Mouse (Mus musculus): ENCODE measurements around the gene 1700003E16Rik. TPM values are rescaled to one million over a fixed set of nuclear protein-coding genes. Genes with fewer than 3 reads are reported as not detected.
A peak's percentile ranks its signal among the peaks of the same experiment; 100 is the strongest.

1700003E16Rik gene
- polyA plus RNA-seq (2012; ENCODE audit: insufficient read depth, insufficient read length, missing spikeins) = not detected in 2 replicates

DNA sequence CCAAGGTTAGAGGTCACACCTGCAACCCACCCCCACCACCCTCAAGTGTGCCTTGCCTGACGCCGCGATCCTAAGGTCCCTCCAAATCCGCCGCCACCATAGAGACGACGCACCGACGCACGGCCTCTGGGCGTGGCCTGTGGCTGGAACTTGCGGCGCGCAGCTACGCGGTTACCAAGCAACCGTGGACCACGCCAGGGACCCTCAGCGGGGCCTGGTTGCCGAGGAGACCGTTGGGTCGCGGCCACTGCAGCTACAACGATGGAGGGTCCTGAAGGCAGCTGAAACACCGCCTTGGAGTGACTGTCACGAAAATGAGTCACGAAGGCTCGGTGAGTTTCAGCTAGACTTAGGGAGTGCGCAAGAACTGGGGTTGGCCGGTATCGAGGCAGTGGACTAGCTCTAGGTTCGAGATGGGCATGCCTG is at the start of gene 1700003E16Rik, which contains the start of gene Wdr54:
TSS of gene 1700003E16Rik (plus strand) at position 146 of the 426 bp plus-strand sequence.
TSS of gene Wdr54 (minus strand) at position 139 of the 426 bp plus-strand sequence.
- TF ChIP-seq POLR2A (IDR thresholded peaks at IDR 0.05; ENCODE audit: borderline replicate concordance, low read depth, low read length) = no peak
- Histone ChIP-seq H3K27ac (ENCODE audit: insufficient read depth, low read depth, low read length) (no peak within 1 kb of the TSS), H3K4me1 (ENCODE audit: control insufficient read depth, insufficient read depth, low read length) (no peaks in the 10 kb centered on the region), H3K4me3 (ENCODE audit: insufficient read depth, low read length) (peak within 1 kb of the TSS; percentile 74)

DNA sequence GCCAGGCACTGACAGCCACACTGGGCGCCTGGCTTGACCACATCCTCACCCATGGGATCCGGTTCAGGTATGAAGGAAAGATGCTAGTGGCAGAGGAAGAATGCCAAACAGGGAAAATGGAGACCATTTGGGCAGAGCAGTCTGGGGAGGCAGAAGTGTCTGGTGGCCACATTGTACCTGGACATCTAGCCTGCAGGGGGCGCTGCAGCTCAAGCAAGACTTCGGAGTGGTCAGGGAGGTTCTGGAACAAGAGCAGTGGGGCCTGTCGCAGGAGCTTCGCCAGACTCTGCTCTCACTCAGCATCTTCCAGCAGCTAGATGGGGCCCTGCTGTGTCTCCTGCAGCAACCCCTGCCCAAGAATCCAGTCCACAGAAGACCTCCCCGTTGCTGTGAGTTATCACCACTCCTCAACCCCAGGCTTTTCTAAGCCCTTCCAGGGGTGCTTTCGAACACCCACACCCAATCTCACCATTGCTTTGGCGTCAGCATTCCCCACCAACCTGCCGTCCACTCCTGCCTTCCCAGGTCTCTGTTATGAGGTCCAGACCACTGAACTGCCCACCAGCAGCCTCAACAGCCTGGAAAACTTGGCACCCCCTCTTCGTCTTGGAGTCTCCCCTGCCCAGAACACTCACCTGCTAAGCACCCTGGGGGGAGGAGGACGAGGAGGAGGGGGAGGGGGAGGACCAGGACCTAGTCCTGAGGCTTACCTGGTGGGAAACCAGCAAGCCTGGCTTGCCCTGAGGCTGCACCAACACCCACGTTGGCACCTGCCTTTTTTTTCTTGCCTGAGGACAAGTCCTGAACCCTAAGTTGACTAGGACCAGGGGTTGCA is 48.4 kb upstream of the 1700003E16Rik start:
- H3K4me1 ChIP-seq (ENCODE audit: control insufficient read depth, insufficient read depth, low read length) = peaks cover 10% of the 10 kb centered on the region
- H3K4me3 ChIP-seq (ENCODE audit: insufficient read depth, low read length) = peak overlapping the region; percentile 89
- TF ChIP-seq CTCF (IDR thresholded peaks at IDR 0.05; ENCODE audit: low read depth, low read length) = peak; percentile 54; the same call in 1 of the 2 replicates
- no peak for TF ChIP-seq POLR2A (IDR thresholded peaks at IDR 0.05; ENCODE audit: borderline replicate concordance, low read depth, low read length)
- no peak overlapping the region for H3K27ac ChIP-seq (ENCODE audit: insufficient read depth, low read depth, low read length)

DNA sequence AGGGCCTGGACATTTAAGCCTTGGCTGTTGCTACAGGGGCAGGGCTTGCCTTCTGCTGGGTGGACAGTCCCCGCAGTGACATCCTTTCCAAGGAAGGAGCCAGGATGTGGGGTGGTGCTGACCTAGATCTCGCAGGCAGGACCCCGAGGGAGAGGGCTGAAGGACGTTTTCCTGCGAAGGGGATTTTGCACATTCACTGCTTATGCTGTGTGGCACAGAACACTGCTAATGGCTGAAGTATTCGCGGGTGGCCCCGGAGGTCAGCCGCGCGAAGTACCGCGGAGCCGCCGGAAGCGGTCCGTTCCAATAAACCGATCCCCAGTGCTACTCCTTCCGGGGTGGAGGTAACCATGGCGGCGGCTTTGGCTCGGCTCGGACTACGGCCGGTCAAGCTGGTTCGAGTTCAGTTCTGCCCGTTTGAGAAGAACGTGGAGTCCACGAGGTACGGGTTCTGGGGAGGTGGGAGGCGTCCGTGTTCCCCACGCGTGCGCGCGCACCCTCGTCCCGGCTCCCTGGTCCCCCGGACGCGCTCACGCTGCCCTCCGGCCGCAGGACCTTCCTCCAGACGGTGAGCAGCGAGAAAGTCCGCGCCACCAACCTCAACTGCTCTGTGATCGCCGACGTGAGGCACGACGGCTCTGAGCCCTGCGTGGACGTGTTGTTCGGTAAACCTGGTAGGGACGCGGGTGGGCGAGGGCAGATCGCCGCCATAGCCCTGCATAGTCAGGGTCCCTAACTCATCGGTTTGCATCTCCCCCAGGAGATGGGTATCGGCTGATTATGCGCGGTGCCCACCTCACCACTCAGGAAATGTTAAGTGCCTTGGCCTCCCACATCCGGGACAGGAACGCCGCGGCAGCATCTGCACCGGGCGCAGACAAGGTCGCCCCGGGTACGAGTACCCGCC is 47.2 kb upstream of the 1700003E16Rik start, which contains the start of gene Mrpl53:
TSS of gene Mrpl53 (plus strand) at position 279 of the 907 bp plus-strand sequence.
- peak within 1 kb of the TSS; percentile 89 for H3K4me3 ChIP-seq (ENCODE audit: insufficient read depth, low read length)
- peaks cover 7% of the 10 kb centered on the region for H3K4me1 ChIP-seq (ENCODE audit: control insufficient read depth, insufficient read depth, low read length)
- H3K27ac ChIP-seq (ENCODE audit: insufficient read depth, low read depth, low read length) = peak within 1 kb of the TSS; percentile 70
- TF ChIP-seq POLR2A (IDR thresholded peaks at IDR 0.05; ENCODE audit: borderline replicate concordance, low read depth, low read length) (no peak), CTCF (IDR thresholded peaks at IDR 0.05; ENCODE audit: low read depth, low read length) (no peak)

DNA sequence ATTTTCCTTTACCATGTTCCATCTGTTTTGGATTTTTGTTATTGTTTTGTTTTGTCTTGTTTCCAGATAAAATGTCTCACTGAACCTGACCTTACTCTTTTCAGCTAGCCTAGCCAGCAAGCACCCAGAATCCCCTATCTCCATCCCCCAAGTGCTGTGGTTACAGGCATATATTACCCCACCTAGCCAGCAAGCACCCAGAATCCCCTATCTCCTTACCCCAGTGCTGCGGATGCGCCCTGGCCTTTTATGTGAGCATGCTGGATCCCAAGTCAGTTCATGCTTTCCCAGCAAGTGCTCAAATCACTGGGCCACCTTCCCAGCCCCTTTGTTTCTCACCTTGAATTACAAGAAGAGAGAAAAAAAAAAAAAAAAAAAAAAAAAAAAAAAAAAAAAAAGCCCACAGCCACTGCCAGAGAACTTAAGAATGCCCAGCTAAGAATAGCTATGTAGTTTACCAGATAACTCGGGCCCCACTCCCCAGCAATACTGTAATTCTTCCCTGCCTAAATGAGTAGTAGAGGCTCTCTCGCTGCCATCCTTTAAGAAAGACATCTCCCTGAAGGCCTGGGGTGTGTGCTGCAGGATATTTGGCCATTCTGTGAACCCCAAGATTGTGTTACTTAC is 44.6 kb upstream of the 1700003E16Rik start:
- Histone ChIP-seq H3K4me3 (ENCODE audit: insufficient read depth, low read length) (no peak overlapping the region), H3K27ac (ENCODE audit: insufficient read depth, low read depth, low read length) (no peak overlapping the region), H3K4me1 (ENCODE audit: control insufficient read depth, insufficient read depth, low read length) (peaks cover 14% of the 10 kb centered on the region)
- TF ChIP-seq CTCF (IDR thresholded peaks at IDR 0.05; ENCODE audit: low read depth, low read length) (no peak), POLR2A (IDR thresholded peaks at IDR 0.05; ENCODE audit: borderline replicate concordance, low read depth, low read length) (no peak)

DNA sequence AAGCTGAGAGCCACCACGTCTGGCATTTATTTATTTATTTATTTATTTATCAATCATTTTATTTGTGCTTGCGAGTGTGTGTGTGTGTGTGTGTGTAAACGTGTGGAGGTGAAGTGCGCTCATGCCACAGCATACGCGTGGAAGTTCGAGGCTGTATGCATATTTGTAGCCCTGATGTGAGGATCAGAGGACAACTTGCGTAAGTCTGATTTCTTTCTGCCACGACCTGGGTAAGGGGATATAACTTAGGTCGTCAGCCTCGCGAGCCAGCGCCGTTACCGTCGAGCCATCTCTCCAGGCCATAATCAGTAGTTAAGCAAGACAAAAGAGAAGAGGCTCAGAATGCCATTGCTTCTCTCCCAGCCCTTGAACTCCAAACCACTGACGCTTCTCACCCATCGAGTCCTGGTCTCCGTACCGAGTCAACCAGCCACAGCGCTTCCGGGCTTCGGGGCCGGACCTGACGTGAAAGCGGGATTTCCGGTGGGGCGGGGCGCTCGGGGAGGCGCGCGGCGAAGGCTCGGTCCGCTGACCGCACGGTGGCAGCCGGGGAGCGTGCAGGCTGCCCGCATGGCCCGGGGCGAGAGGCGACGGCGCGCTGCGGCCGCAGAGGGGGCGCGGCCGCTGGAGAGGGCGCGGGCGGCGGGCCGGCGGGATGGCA is 41.1 kb upstream of the 1700003E16Rik start, which contains the start of gene Mogs:
TSS of gene Mogs (plus strand) at position 486 of the 661 bp plus-strand sequence.
- Histone ChIP-seq H3K4me3 (ENCODE audit: insufficient read depth, low read length) (peak within 1 kb of the TSS; percentile 77), H3K27ac (ENCODE audit: insufficient read depth, low read depth, low read length) (peak within 1 kb of the TSS; percentile 73), H3K4me1 (ENCODE audit: control insufficient read depth, insufficient read depth, low read length) (peaks cover 18% of the 10 kb centered on the region)
- TF ChIP-seq CTCF (IDR thresholded peaks at IDR 0.05; ENCODE audit: low read depth, low read length) (no peak), POLR2A (IDR thresholded peaks at IDR 0.05; ENCODE audit: borderline replicate concordance, low read depth, low read length) (no peak)

DNA sequence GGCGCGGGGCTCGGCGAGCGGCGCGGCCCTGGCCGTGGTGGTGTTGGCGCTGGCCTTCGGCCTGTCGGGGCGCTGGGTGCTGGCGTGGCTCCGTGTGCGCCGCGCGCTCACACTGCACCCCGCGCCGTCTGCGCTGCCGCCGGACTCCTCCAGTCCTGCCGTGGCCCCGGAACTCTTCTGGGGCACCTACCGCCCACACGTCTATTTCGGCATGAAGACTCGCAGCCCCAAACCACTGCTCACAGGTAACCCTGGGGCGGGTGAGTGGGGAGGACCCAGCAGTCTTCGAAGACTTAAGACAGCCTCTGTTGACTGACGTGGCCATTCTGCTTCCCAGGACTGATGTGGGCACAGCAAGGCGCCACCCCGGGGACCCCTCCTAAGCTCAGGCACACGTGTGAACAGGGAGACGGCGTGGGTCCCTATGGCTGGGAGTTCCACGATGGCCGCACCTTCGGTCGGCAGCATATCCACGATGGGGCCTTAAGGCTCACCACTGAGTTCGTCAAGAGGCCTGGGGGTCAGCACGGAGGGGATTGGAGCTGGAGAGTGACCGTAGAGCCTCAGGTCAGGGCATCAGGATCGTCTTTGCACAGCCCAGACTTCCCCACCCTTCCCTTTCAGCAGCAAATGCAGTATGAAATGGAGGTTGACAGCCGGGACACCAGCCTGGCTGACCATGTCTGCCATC is 40.4 kb upstream of the 1700003E16Rik start:
- TF ChIP-seq CTCF (IDR thresholded peaks at IDR 0.05; ENCODE audit: low read depth, low read length) (no peak), POLR2A (IDR thresholded peaks at IDR 0.05; ENCODE audit: borderline replicate concordance, low read depth, low read length) (no peak)
- peak overlapping the region; percentile 77 for H3K4me3 ChIP-seq (ENCODE audit: insufficient read depth, low read length)
- H3K4me1 ChIP-seq (ENCODE audit: control insufficient read depth, insufficient read depth, low read length) = peaks cover 16% of the 10 kb centered on the region
- 0 out of 2 replicates have a peak overlapping the region, but pooled peaks have one; percentile 1 for H3K27ac ChIP-seq (ENCODE audit: insufficient read depth, low read depth, low read length)

DNA sequence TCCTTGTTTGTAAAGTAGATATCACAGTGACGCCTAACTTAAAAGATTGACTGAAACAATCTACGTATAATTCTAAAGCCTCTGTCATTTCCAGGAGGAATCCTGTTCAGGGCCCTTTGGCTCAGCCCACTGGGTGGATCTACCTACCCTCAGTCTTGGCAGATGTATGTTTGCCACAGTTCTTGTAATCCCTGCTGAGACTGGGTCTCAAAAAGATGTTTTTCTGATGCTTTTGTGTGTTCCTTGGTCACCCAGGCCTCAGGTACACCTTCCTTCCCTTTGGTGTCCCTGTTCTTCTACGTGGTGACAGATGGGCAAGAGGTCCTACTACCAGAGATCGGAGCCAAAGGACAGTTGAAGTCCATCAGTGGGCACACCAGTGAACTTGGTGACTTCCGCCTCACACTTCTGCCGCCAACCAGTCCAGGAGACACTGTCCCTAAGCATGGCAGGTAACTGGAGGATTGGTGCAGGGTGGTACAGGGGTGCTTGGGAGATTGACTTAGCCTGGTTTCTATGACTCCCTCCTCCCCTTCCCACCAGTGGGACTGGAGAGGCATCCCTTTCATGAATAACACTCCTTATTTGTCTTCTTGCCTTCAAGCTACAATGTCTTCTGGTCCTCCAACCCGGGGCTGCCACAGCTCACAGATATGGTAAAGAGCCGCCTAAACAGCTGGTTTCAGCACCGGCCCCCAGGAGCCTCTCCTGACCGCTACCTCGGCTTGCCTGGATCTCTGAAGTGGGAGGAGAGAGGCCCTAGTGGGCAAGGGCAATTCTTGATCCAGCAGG is 39.6 kb upstream of the 1700003E16Rik start:
- Histone ChIP-seq H3K4me1 (ENCODE audit: control insufficient read depth, insufficient read depth, low read length) (peaks cover 16% of the 10 kb centered on the region), H3K27ac (ENCODE audit: insufficient read depth, low read depth, low read length) (no peak overlapping the region), H3K4me3 (ENCODE audit: insufficient read depth, low read length) (peak overlapping the region; percentile 77)
- TF ChIP-seq POLR2A (IDR thresholded peaks at IDR 0.05; ENCODE audit: borderline replicate concordance, low read depth, low read length) = no peak
- no peak for TF ChIP-seq CTCF (IDR thresholded peaks at IDR 0.05; ENCODE audit: low read depth, low read length)

DNA sequence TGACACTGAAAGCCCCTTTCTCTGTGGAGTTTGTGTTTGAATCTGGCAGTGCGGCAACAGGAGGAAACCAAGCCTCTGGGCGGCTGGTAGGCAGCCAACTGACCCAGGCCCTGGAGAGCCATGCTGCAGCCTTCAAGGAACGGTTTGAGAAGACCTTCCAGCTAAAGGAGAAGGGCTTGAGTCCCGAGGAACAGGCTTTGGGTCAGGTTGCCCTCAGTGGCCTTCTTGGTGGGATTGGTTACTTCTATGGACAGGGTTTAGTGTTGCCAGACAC is 39.1 kb upstream of the 1700003E16Rik start:
- Histone ChIP-seq H3K4me3 (ENCODE audit: insufficient read depth, low read length) (no peak overlapping the region), H3K4me1 (ENCODE audit: control insufficient read depth, insufficient read depth, low read length) (peaks cover 16% of the 10 kb centered on the region), H3K27ac (ENCODE audit: insufficient read depth, low read depth, low read length) (no peak overlapping the region)
- TF ChIP-seq POLR2A (IDR thresholded peaks at IDR 0.05; ENCODE audit: borderline replicate concordance, low read depth, low read length) = no peak
- no peak for TF ChIP-seq CTCF (IDR thresholded peaks at IDR 0.05; ENCODE audit: low read depth, low read length)

Data from bone marrow macrophage, adult 2 months (primary cell).